Mouse (Mus musculus) midbrain, embryonic 11.5 days (tissue): ENCODE measurements around the gene Ralgapa1. TPM values are rescaled to one million over a fixed set of nuclear protein-coding genes. Genes with fewer than 3 reads are reported as not detected.

Experiments used
- ATAC-seq: fragments of 200-750 bp; cut with Nextera tagmentation; 2 replicates; pipeline ENCODE4 v1.8.0; 2017; ENCODE audit warnings: moderate TSS enrichment, moderate library complexity; ENCODE audit not compliant: low FRiP score
- DNase-seq: peaks from one replicate; pipeline ENCODE4 v3.0.0; 2015; ENCODE audit warnings: low spot score; ENCODE audit errors: missing footprints
- H3K27ac ChIP-seq: fragments of 300-500 bp; sonication (generic); 2 replicates; pipeline ENCODE4 v1.5.1; 2014; ENCODE audit warnings: low read depth, low read length
- H3K27me3 ChIP-seq: fragments of 300-500 bp; sonication (generic); 2 replicates; pipeline ENCODE4 v1.6.1; 2014; ENCODE audit warnings: mild to moderate bottlenecking, low read length, moderate library complexity, mixed read lengths; ENCODE audit not compliant: control insufficient read depth, insufficient read depth
- H3K36me3 ChIP-seq: fragments of 300-500 bp; sonication (generic); 2 replicates; pipeline ENCODE4 v1.6.1; 2014; ENCODE audit warnings: mild to moderate bottlenecking, low read length, moderate library complexity, mixed read lengths; ENCODE audit not compliant: control insufficient read depth, insufficient read depth
- H3K4me1 ChIP-seq: fragments of 300-500 bp; sonication (generic); 2 replicates; pipeline ENCODE4 v1.6.1; 2014; ENCODE audit warnings: low read length; ENCODE audit not compliant: control insufficient read depth, insufficient read depth
- H3K4me2 ChIP-seq: fragments of 300-500 bp; sonication (generic); 2 replicates; pipeline ENCODE4 v1.6.1; 2014; ENCODE audit warnings: mild to moderate bottlenecking, moderate library complexity
- H3K4me3 ChIP-seq: fragments of 300-500 bp; sonication (generic); 2 replicates; pipeline ENCODE4 v1.5.1; 2014; ENCODE audit warnings: low read depth, low read length
- H3K9ac ChIP-seq: fragments of 300-500 bp; sonication (generic); 2 replicates; pipeline ENCODE4 v1.6.1; 2014; ENCODE audit warnings: low read length
- H3K9me3 ChIP-seq: fragments of 300-500 bp; sonication (generic); 2 replicates; pipeline ENCODE4 v1.6.1; 2016; ENCODE audit warnings: low read length; ENCODE audit not compliant: control insufficient read depth
- WGBS: fragments of 180-500 bp; shearing (Covaris S2); extraction: QIAGEN DNeasy Blood & Tissue Kit; methylation state at CpG from one replicate; pipeline ENCODE4 v1.1.7; 2014; 5-methylcytosine and 5-hydroxymethylcytosine counted together
- polyA plus RNA-seq: library from polyadenylated mRNA; unstranded; fragments of >200 nt; fragmentation: Nextera tagmentation; extraction: Ambion mirVana; gene quantifications from 2 replicates; pipeline ENCODE4 v1.2.1, GENCODE M21; 2014

Ralgapa1 gene
- polyA plus RNA-seq = 19.0 and 19.1 TPM in 2 replicates

- DNase-seq (peak; percentile 99), ATAC-seq (peak; percentile 95)
- peak within 1 kb of the TSS; percentile 45 for H3K4me2 ChIP-seq
- H3K27me3 ChIP-seq = no peaks in the 10 kb centered on the region
- H3K9ac ChIP-seq = peak within 1 kb of the TSS; percentile 92
- H3K4me3 ChIP-seq = peak within 1 kb of the TSS; percentile 64
- peak within 1 kb of the TSS; percentile 90 for H3K27ac ChIP-seq
- H3K4me1 ChIP-seq = peaks cover 7% of the 10 kb centered on the region
- no peaks in the 10 kb centered on the region for H3K9me3 ChIP-seq
- under 1% methylated on average over 69 of the region's 78 CpGs for WGBS
- no peaks in the 10 kb centered on the region for H3K36me3 ChIP-seq
These were observed at the start of gene Ralgapa1 for GRCm38 (mm10) chr12:55820661-55821314. TSS of gene Ralgapa1 (minus strand) at chr12:55821167.

GRCm38 (mm10) chr12:55869622-55870322 is 48.8 kb upstream of the Ralgapa1 start:
- 89% methylated on average over 5 of the region's 5 CpGs for WGBS
- H3K9ac ChIP-seq = no peak overlapping the region
- no peak overlapping the region for H3K27ac ChIP-seq
- H3K36me3 ChIP-seq = peaks cover 3% of the 10 kb centered on the region; the same call in 1 of the 2 replicates
- H3K4me2 ChIP-seq = no peak overlapping the region
- H3K9me3 ChIP-seq = no peaks in the 10 kb centered on the region
- H3K4me1 ChIP-seq = no peaks in the 10 kb centered on the region
- ATAC-seq (no peak), DNase-seq (no peak)
- no peak overlapping the region for H3K4me3 ChIP-seq
- no peaks in the 10 kb centered on the region for H3K27me3 ChIP-seq

DNA sequence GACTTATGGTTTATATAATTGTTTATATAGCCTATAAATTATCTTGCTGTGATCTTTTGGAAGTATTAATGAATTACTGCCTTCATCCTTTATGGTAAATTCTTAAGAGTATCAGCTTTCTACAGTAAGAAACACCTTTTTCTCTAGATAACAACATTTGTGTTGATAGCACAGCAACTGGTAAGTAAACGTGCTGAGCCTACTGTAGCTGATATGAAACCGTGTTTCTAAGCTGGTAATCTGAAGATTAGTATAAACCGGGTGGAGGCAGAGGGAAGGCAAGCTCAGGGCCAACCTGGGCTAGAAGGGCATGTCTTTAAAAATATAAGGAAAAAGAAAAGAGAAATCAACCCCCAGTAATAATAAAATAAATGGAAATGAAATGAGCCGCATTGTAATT is 46.8 kb upstream of the Ralgapa1 start:
- WGBS = 96% methylated on average over 4 of the region's 4 CpGs
- peaks cover 8% of the 10 kb centered on the region for H3K36me3 ChIP-seq

GRCm38 (mm10) chr12:55860631-55861030 is 39.7 kb upstream of the Ralgapa1 start:
- no peak for DNase-seq
- no peak for ATAC-seq
- Histone ChIP-seq H3K36me3 (peaks cover 14% of the 10 kb centered on the region), H3K9ac (no peak overlapping the region), H3K4me3 (no peak overlapping the region), H3K27ac (no peak overlapping the region), H3K4me2 (no peak overlapping the region), H3K4me1 (no peaks in the 10 kb centered on the region), H3K9me3 (peaks cover 5% of the 10 kb centered on the region; the same call in 1 of the 2 replicates), H3K27me3 (no peaks in the 10 kb centered on the region)
- 91% methylated on average over 7 of the region's 7 CpGs for WGBS

More for the DNA sequence above, 46.8 kb upstream of the Ralgapa1 start:
- Histone ChIP-seq H3K9me3 (no peaks in the 10 kb centered on the region), H3K4me1 (no peaks in the 10 kb centered on the region), H3K27ac (no peak overlapping the region), H3K27me3 (no peaks in the 10 kb centered on the region), H3K4me3 (no peak overlapping the region), H3K9ac (no peak overlapping the region), H3K4me2 (no peak overlapping the region)
- no peak for DNase-seq
- ATAC-seq = no peak

DNA sequence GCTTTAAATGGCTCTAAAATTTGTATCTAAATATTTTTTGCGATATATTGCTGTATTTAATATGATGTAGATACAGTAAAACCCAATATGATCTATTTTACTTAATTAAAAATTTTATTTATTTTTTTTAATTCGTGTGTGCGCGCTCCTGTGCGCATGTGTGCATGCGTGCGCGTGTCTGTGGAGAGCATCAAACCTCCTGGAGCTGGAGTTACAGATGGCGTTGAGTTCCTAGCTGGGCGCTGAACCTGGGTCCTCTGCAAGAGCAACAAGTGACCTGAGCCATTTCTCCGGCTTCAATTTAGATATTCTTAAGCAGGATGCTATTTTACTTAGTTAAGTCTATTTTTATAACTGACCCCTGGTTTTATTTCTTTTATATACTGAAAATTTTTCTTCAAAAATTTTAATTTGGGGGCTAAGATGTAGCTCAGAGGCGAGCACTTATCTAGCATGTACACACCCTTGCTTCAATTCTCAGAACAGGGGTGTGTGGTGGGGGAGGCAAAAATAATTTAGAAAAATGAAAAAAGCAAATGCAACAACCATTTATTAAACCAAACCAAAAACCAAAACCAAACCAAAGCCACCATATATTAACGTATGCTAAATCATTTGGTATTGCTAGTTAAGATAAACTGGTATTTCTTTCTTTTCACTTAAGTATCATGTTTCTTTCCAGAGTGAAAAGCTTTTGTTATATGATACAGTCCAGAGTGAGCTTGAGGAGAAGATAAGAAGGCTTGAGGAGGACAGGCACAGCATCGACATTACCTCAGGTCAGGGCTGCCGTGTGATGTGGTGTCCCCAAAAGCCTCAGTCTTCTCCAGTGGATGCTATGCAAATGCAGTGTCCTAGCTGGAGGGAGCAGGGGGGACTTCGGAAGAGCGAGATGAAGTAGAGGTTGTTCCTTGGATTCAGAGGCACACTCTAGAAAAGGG is 38.7 kb upstream of the Ralgapa1 start:
- H3K9me3 ChIP-seq = peaks cover 6% of the 10 kb centered on the region; the same call in 1 of the 2 replicates
- no peaks in the 10 kb centered on the region for H3K27me3 ChIP-seq
- H3K36me3 ChIP-seq = peaks cover 14% of the 10 kb centered on the region
- no peak overlapping the region for H3K4me2 ChIP-seq
- no peaks in the 10 kb centered on the region for H3K4me1 ChIP-seq
- 97% methylated on average over 17 of the region's 17 CpGs for WGBS
- no peak overlapping the region for H3K9ac ChIP-seq
- H3K27ac ChIP-seq = no peak overlapping the region
- ATAC-seq (no peak), DNase-seq (no peak)
- no peak overlapping the region for H3K4me3 ChIP-seq

DNA sequence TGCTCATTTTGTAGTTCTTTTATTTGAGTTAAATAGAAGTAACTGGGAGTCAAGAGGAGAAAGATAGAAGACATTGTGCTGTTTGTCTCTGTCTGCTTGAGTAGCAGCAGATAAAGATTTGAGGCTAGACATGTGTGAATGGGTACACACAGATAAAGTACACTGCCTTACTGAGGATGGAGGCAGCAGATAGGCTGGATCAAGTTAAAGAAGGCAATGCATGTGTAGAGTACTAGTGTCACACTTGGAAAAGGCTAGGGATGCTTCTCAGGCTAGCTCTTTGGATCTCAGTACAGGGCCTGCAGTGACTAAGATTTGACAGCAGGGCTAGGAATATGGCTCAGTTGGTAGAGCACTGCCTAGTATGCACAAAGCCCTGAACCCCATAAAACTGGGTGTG is 29.7 kb upstream of the Ralgapa1 start:
- Histone ChIP-seq H3K27me3 (no peaks in the 10 kb centered on the region), H3K9ac (no peak overlapping the region), H3K27ac (no peak overlapping the region), H3K4me3 (no peak overlapping the region), H3K4me1 (no peaks in the 10 kb centered on the region), H3K9me3 (peaks cover under 1% of the 10 kb centered on the region; the same call in 1 of the 2 replicates), H3K4me2 (no peak overlapping the region), H3K36me3 (no peaks in the 10 kb centered on the region; the same call in 1 of the 2 replicates)
- no peak for DNase-seq
- ATAC-seq = no peak

- no peaks in the 10 kb centered on the region for H3K9me3 ChIP-seq
- WGBS = 92% methylated on average over 4 of the region's 4 CpGs
These were observed 26.9 kb upstream of the Ralgapa1 start for GRCm38 (mm10) chr12:55847851-55848250.

GRCm38 (mm10) chr12:55846741-55847140 is 25.8 kb upstream of the Ralgapa1 start:
- peaks cover 5% of the 10 kb centered on the region; the same call in 1 of the 2 replicates for H3K36me3 ChIP-seq
- ATAC-seq = no peak

More at GRCm38 (mm10) chr12:55847851-55848250, 26.9 kb upstream of the Ralgapa1 start:
- Histone ChIP-seq H3K4me2 (no peak overlapping the region), H3K4me3 (no peak overlapping the region), H3K27ac (no peak overlapping the region), H3K36me3 (peaks cover 5% of the 10 kb centered on the region; the same call in 1 of the 2 replicates), H3K9ac (no peak overlapping the region), H3K4me1 (no peaks in the 10 kb centered on the region), H3K27me3 (no peaks in the 10 kb centered on the region)
- no peak for DNase-seq
- ATAC-seq = no peak

More at GRCm38 (mm10) chr12:55846741-55847140, 25.8 kb upstream of the Ralgapa1 start:
- Histone ChIP-seq H3K4me1 (no peaks in the 10 kb centered on the region), H3K4me3 (no peak overlapping the region), H3K27me3 (no peaks in the 10 kb centered on the region), H3K27ac (no peak overlapping the region), H3K9ac (no peak overlapping the region), H3K4me2 (no peak overlapping the region), H3K9me3 (no peaks in the 10 kb centered on the region)
- 71% methylated on average over 1 of the region's 1 CpGs for WGBS
- DNase-seq = no peak
